Mouse (Mus musculus): ENCODE results near the gene Gm37240. TPM values are rescaled to one million over a fixed set of nuclear protein-coding genes. Genes with fewer than 3 reads are reported as not detected.
"Not testable (repeated sequence)": the region's sequence is repeated elsewhere in the genome, so short reads cannot be mapped to it uniquely, and the experiment has no call there.

Gm37240 gene
- polyA plus RNA-seq, 1 experiment = not detected

DNA sequence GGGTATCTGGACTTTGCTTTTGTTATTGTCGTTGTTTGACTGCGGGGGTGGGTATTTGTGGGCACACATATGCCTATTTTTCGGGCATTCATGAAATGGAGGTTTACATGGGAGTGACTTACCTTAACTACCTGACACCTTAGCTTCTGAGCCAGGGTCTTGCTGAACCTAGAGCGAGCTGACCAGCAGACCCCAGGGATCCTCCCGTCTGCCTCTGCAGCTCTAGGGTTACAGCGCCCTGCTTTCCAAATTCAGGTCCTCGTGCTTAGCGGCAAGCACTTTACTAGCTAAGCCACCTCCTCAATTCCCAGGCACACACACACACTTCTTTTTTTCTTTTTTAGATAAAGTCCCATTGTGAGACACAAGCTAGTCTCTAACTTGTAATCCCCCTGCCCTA, 36.0 kb upstream of the Gm37240 start:
- 76% methylated on average over 8 of the region's 8 CpGs for WGBS
- TF ChIP-seq CTCF (IDR thresholded peaks at IDR 0.05; ENCODE audit: insufficient read depth, low read depth, low read length) (no peak), POLR2A (IDR thresholded peaks at IDR 0.05; ENCODE audit: insufficient read depth, low read depth, low read length) (no peak)
- H3K4me1 ChIP-seq (ENCODE audit: control insufficient read depth, insufficient read depth, low read length) = no peaks in the 10 kb centered on the region
- H3K27ac ChIP-seq (ENCODE audit: insufficient read depth, low read depth, low read length) = no peak overlapping the region
- no peak overlapping the region for H3K4me3 ChIP-seq (ENCODE audit: insufficient read depth, low read depth, low read length)

DNA sequence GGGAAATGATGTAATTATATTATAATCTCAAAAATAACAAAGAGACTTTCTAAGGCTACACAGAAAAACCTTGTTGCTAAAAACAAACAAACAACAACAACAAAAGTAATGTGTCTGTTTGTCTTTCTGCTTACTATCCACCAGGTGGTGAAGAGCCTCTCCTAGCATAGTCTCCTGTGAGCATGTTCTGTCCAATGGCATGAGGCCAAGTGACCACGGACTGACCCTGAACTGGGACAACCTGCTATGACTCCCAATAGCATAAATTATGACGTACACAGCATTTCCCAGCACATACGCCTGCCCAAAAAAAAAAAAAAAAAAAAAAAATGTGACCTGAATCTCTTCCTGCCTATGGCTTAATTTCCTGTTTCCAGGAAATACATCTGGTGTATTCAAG, 35.0 kb upstream of the Gm37240 start:
- Histone ChIP-seq H3K4me3 (ENCODE audit: insufficient read depth, low read depth, low read length) (no peak overlapping the region), H3K4me1 (ENCODE audit: control insufficient read depth, insufficient read depth, low read length) (no peaks in the 10 kb centered on the region), H3K27ac (ENCODE audit: insufficient read depth, low read depth, low read length) (no peak overlapping the region)
- TF ChIP-seq POLR2A (IDR thresholded peaks at IDR 0.05; ENCODE audit: insufficient read depth, low read depth, low read length) = no peak
- no peak for TF ChIP-seq CTCF (IDR thresholded peaks at IDR 0.05; ENCODE audit: insufficient read depth, low read depth, low read length)
- WGBS = 91% methylated on average over 3 of the region's 3 CpGs

DNA sequence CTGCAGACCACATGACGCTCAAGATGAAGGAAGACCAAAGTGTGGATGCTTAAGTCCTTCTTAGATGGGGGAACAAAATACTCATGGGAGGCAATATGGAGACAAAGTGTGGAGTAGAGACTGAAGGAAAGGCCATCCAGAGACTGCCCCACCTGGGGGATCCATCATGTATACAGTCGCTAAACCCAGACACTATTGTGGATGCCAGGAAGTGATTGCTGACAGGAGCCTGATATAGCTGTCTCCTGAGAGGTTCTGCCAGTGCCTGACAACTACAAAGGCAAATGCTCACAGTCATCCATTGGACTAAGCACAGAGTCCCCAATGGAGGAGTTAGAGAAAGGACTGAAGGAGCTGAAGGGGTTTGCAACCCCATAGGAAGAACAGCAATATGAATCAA, 33.4 kb upstream of the Gm37240 start:
- 100% methylated on average over 2 of the region's 2 CpGs for WGBS
- H3K4me3 ChIP-seq (ENCODE audit: insufficient read depth, low read depth, low read length); H3K27ac ChIP-seq (ENCODE audit: insufficient read depth, low read depth, low read length); H3K4me1 ChIP-seq (ENCODE audit: control insufficient read depth, insufficient read depth, low read length): not testable (repeated sequence)

DNA sequence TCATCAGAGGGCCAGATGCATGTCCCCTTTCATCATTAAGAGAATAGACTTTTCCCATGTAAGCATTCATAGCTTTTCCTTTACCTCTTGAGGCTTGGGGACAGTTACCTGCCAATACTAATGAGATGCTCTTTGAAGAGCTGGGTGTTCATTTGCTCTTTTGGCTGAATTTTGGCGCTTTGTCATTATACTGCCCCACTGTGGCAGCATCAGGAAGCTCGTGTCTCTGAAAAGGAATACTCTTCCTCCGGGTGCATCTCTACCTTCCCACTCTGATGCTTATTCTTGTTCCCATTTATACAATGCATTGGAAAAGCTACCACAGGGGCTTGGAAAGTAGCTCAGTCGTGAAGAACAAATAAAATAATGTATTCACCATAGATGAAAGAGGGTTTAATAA, 30.3 kb upstream of the Gm37240 start:
- 10% methylated on average over 4 of the region's 4 CpGs for WGBS
- Histone ChIP-seq H3K27ac (ENCODE audit: insufficient read depth, low read depth, low read length) (no peak overlapping the region), H3K4me3 (ENCODE audit: insufficient read depth, low read depth, low read length) (no peak overlapping the region), H3K4me1 (ENCODE audit: control insufficient read depth, insufficient read depth, low read length) (no peaks in the 10 kb centered on the region)
- no peak for TF ChIP-seq CTCF (IDR thresholded peaks at IDR 0.05; ENCODE audit: insufficient read depth, low read depth, low read length)
- no peak for TF ChIP-seq POLR2A (IDR thresholded peaks at IDR 0.05; ENCODE audit: insufficient read depth, low read depth, low read length)

DNA sequence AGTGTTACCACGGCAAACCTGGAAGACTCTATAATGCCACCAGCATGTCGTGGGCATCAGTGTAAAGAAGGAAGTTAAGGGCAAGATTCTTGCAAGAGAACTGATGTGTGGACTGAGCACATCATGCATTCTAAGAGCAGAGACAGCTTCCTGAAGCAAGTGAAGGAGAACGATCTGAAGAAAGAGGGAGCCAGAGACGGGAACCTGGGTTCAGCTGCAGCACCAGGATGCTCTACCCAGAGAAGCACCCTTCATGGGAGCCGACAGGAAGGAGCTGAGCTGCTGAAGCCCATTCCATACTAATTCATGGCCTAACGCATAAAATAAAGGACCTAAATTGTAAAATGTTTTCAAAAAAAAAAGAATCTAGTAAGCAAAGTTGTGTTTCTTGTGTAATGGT, 27.5 kb upstream of the Gm37240 start:
- Histone ChIP-seq H3K4me1 (ENCODE audit: control insufficient read depth, insufficient read depth, low read length) (no peaks in the 10 kb centered on the region), H3K27ac (ENCODE audit: insufficient read depth, low read depth, low read length) (no peak overlapping the region), H3K4me3 (ENCODE audit: insufficient read depth, low read depth, low read length) (no peak overlapping the region)
- 99% methylated on average over 6 of the region's 6 CpGs for WGBS
- no peak for TF ChIP-seq POLR2A (IDR thresholded peaks at IDR 0.05; ENCODE audit: insufficient read depth, low read depth, low read length)
- TF ChIP-seq CTCF (IDR thresholded peaks at IDR 0.05; ENCODE audit: insufficient read depth, low read depth, low read length) = no peak

DNA sequence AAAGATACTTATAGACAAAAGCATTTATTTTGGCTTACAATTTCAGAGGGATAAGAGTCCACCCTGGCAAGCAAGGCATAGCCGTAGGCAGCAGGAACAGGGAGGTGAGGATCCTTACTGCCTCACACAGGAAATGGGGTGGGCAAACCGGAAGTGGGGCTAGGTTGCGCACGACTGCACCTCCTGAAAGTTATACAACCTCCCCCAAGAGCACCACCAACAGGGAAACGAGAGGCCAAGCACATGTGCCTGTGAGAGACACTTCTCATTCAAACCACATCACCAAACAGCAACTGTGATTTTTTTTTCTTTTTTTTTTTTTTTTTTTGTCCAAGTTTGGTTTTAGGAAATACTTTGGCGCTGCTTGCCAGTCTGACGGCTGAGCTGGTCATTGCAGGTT, 19.8 kb upstream of the Gm37240 start:
- Histone ChIP-seq H3K27ac (ENCODE audit: insufficient read depth, low read depth, low read length) (no peak overlapping the region), H3K4me1 (ENCODE audit: control insufficient read depth, insufficient read depth, low read length) (no peaks in the 10 kb centered on the region), H3K4me3 (ENCODE audit: insufficient read depth, low read depth, low read length) (no peak overlapping the region)
- TF ChIP-seq POLR2A (IDR thresholded peaks at IDR 0.05; ENCODE audit: insufficient read depth, low read depth, low read length) (no peak), CTCF (IDR thresholded peaks at IDR 0.05; ENCODE audit: insufficient read depth, low read depth, low read length) (no peak)
- 88% methylated on average over 7 of the region's 7 CpGs for WGBS

DNA sequence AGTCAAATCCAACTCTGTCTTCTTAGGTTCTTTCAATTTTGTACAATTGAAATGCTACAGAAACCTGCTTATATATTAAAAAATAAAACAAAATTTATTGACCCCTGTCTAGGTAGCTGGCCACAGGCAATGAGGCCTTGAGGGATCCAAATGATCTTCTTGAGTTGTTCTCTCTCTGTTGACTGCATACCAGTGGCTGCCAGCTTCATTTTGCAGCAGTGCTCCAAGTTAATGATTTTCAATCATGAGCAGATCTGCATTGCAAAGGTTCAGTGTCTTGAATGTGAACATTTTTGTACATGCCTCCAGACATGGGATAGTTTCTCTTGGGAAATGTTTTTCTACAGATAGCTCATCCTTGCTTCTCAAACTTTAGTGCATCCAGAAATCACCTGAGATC, 17.1 kb upstream of the Gm37240 start:
- H3K27ac ChIP-seq (ENCODE audit: insufficient read depth, low read depth, low read length) = no peak overlapping the region
- H3K4me1 ChIP-seq (ENCODE audit: control insufficient read depth, insufficient read depth, low read length) = no peaks in the 10 kb centered on the region
- H3K4me3 ChIP-seq (ENCODE audit: insufficient read depth, low read depth, low read length) = no peak overlapping the region
- TF ChIP-seq POLR2A (IDR thresholded peaks at IDR 0.05; ENCODE audit: insufficient read depth, low read depth, low read length) (no peak), CTCF (IDR thresholded peaks at IDR 0.05; ENCODE audit: insufficient read depth, low read depth, low read length) (no peak)

DNA sequence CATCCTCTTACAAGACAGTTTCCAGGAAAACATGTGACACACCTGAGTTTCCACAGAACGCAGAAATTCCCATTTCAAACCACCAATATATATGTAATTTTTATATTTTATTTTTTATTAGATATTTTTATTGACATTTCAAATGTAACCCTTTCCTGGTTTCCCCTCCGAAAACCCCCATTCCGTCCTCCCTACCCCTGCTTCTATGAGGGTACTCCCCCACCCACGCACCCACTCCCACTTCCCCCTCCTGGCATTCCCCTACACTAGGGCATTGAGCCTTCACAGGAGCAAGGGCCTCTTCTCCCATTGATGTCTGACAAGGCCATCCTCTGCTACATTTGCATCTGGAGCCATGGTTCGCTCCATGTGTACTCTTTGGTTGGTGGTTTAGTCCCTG, 7.7 kb upstream of the Gm37240 start:
- 96% methylated on average over 5 of the region's 5 CpGs for WGBS
- Histone ChIP-seq H3K4me1 (ENCODE audit: control insufficient read depth, insufficient read depth, low read length) (no peaks in the 10 kb centered on the region), H3K4me3 (ENCODE audit: insufficient read depth, low read depth, low read length) (no peak overlapping the region), H3K27ac (ENCODE audit: insufficient read depth, low read depth, low read length) (no peak overlapping the region)
- no peak for TF ChIP-seq CTCF (IDR thresholded peaks at IDR 0.05; ENCODE audit: insufficient read depth, low read depth, low read length)
- TF ChIP-seq POLR2A (IDR thresholded peaks at IDR 0.05; ENCODE audit: insufficient read depth, low read depth, low read length) = no peak

DNA sequence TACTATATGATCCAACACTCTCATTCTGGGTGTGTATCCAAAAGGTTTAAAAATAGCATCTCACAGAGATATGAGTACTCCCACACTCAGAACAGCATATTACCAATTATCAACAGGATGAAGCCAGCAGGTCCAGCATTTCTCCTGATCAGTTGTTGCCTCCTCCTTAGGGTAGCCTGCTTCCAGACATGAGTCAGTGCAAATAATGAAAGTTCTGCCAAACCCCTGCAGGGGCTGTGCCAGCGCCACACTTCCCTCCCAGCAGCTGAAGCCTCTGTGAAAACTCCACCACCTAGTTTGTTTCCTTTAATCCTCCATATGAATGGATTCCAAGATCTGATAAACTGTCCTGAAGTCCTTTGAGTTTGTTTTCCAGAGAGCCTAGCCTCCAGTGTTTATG, 4.3 kb upstream of the Gm37240 start:
- H3K4me3 ChIP-seq (ENCODE audit: insufficient read depth, low read depth, low read length) = no peak overlapping the region
- peaks cover 16% of the 10 kb centered on the region for H3K4me1 ChIP-seq (ENCODE audit: control insufficient read depth, insufficient read depth, low read length)
- no peak for TF ChIP-seq POLR2A (IDR thresholded peaks at IDR 0.05; ENCODE audit: insufficient read depth, low read depth, low read length)
- TF ChIP-seq CTCF (IDR thresholded peaks at IDR 0.05; ENCODE audit: insufficient read depth, low read depth, low read length) = no peak
- WGBS = 51% methylated on average over 1 of the region's 1 CpGs
- H3K27ac ChIP-seq (ENCODE audit: insufficient read depth, low read depth, low read length) = no peak overlapping the region

DNA sequence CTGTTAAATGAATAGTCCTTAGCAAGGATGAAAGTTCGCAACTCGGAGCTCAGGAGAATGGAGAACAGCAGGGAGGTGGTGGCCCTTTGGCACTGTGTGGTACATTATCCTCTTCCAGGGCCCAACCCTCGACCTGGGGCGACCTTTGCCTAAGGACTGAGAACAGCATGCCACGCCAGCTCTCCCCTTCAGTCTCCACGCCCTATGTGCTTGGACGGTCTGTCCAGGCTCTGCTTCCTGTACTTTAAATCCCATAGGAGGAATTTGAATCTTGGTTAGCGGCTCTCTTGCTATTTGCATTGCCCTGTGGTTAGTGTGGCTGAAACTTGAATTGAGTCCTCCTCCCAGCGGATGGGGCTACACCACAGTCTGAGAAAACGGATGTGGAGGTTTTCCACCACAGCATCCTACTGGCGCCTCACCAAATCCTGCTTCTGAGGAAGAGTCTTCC, 928 bp upstream of the Gm37240 start:
- Histone ChIP-seq H3K4me1 (ENCODE audit: control insufficient read depth, insufficient read depth, low read length) (peaks cover 16% of the 10 kb centered on the region), H3K4me3 (ENCODE audit: insufficient read depth, low read depth, low read length) (no peak overlapping the region), H3K27ac (ENCODE audit: insufficient read depth, low read depth, low read length) (no peak overlapping the region)
- no peak for TF ChIP-seq POLR2A (IDR thresholded peaks at IDR 0.05; ENCODE audit: insufficient read depth, low read depth, low read length)
- no peak for TF ChIP-seq CTCF (IDR thresholded peaks at IDR 0.05; ENCODE audit: insufficient read depth, low read depth, low read length)
- WGBS = 63% methylated on average over 11 of the region's 11 CpGs

Data from olfactory bulb, adult 2 months (tissue).